Mouse (Mus musculus) midbrain, embryonic 16.5 days (tissue): ENCODE data around the gene Tln2. TPM values are rescaled to one million over a fixed set of nuclear protein-coding genes. Genes with fewer than 3 reads are reported as not detected.

Source experiments
- ATAC-seq: fragments of 200-750 bp; cut with Nextera tagmentation; 2 replicates; pipeline ENCODE4 v1.8.0; 2017; ENCODE audit warnings: moderate TSS enrichment
- H3K27ac ChIP-seq: fragments of 300-500 bp; sonication (generic); 2 replicates; pipeline ENCODE4 v1.5.1; 2014; ENCODE audit warnings: mild to moderate bottlenecking, low read length, mixed read lengths
- H3K27me3 ChIP-seq: fragments of 300-500 bp; sonication (generic); 2 replicates; pipeline ENCODE4 v1.6.1; 2014; ENCODE audit warnings: low read depth, low read length, mixed read lengths; ENCODE audit not compliant: control insufficient read depth, insufficient read depth
- H3K36me3 ChIP-seq: fragments of 300-500 bp; sonication (generic); 2 replicates; pipeline ENCODE4 v1.6.1; 2014; ENCODE audit warnings: mild to moderate bottlenecking, low read length, moderate library complexity, mixed read lengths; ENCODE audit not compliant: control insufficient read depth, insufficient read depth
- H3K4me1 ChIP-seq: fragments of 300-500 bp; sonication (generic); 2 replicates; pipeline ENCODE4 v1.6.1; 2014; ENCODE audit warnings: mild to moderate bottlenecking, low read length, mixed read lengths; ENCODE audit not compliant: control insufficient read depth, insufficient read depth
- H3K4me2 ChIP-seq: fragments of 300-500 bp; sonication (generic); 2 replicates; pipeline ENCODE4 v1.6.1; 2014; ENCODE audit warnings: mild to moderate bottlenecking, low read length, mixed read lengths
- H3K4me3 ChIP-seq: fragments of 300-500 bp; sonication (generic); 2 replicates; pipeline ENCODE4 v1.5.1; 2014; ENCODE audit warnings: low read depth, mild to moderate bottlenecking, low read length, moderate library complexity, mixed read lengths
- H3K9ac ChIP-seq: fragments of 300-500 bp; sonication (generic); 2 replicates; pipeline ENCODE4 v1.6.1; 2014; ENCODE audit warnings: low read depth, low read length, mixed read lengths
- H3K9me3 ChIP-seq: fragments of 300-500 bp; sonication (generic); replicated peaks from 2 replicates; pipeline ENCODE4 v1.6.1; 2014; ENCODE audit warnings: mild to moderate bottlenecking, low read length, mixed read lengths; ENCODE audit not compliant: control insufficient read depth, poor library complexity, severe bottlenecking
- WGBS: fragments of 180-500 bp; shearing (Covaris S2); extraction: QIAGEN DNeasy Blood & Tissue Kit; methylation state at CpG from one replicate; pipeline ENCODE4 v1.1.7; 2014; 5-methylcytosine and 5-hydroxymethylcytosine counted together
- polyA plus RNA-seq: library from polyadenylated mRNA; unstranded; fragments of >200 nt; fragmentation: Nextera tagmentation; extraction: Ambion mirVana; gene quantifications from 2 replicates; pipeline ENCODE4 v1.2.1, GENCODE M21; 2015

The Tln2 gene
- polyA plus RNA-seq, 1 experiment from 2014 or later = 24.8 TPM

DNA sequence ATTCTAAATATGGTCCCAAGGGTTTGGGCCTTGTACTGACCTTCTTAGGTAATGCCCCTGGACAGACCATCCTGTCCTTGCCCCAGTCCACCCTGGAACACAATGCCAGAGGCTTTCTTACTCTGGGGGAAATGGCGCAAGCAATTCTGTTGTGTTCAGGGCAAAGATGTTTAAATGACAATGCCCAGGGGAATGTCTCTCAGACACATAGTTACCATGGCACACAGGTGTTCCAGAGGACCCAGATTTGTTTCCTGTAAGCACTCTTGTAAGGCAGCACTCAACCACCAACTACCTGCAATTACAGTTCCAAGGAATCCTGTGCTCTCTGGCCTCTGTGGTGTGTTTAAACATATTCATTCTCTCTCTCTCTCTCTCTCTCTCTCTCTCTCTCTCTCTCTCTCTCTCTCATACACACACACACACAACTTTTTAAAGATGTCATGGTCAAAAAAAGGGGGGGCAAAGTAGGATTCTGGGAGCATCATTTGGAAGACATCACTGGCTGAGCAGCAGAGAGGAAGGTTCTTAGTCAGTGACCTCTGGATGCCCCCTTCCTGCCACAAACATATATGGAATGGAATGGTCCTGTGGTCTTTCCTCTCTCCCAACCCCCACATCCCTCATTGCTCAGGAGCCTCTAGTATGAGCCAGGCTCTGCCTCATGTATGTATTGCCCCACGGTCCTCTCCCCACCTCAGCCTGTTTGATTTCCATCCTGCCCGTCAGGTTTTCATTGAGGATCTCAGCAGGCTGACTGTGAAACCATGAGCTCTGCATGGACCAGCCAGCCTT is 345.1 kb downstream of the Tln2 start:
- H3K9me3 ChIP-seq = no peaks in the 10 kb centered on the region
- no peak overlapping the region for H3K27ac ChIP-seq
- H3K9ac ChIP-seq = no peak overlapping the region
- no peak overlapping the region for H3K4me2 ChIP-seq
- no peak for ATAC-seq
- no peaks in the 10 kb centered on the region for H3K4me1 ChIP-seq
- H3K36me3 ChIP-seq = no peaks in the 10 kb centered on the region
- no peak overlapping the region for H3K4me3 ChIP-seq
- no peaks in the 10 kb centered on the region for H3K27me3 ChIP-seq
- WGBS = 74% methylated on average over 3 of the region's 3 CpGs

DNA sequence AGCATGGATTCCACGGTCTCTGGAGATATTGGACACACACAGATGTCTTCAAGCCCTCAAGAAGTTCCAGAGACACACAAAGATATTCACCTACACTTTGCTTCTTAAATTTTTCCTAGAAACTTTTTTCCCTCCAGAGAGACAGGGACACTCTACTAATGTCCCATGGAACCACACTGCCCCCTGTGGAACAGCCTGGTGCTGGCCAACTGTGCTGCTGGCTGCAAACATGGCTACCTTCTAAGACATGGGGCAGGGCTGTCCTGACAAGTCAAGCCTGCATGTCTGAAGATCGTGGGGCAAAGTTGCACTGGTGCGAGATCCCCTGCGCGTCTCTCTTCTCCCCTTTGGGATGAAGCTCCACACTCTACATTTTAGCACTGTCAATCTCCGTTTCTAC is 346.2 kb downstream of the Tln2 start:
- Histone ChIP-seq H3K36me3 (no peaks in the 10 kb centered on the region), H3K27me3 (no peaks in the 10 kb centered on the region), H3K4me2 (no peak overlapping the region), H3K9ac (no peak overlapping the region), H3K4me3 (no peak overlapping the region), H3K27ac (no peak overlapping the region), H3K9me3 (no peaks in the 10 kb centered on the region), H3K4me1 (no peaks in the 10 kb centered on the region)
- 66% methylated on average over 6 of the region's 6 CpGs for WGBS
- no peak for ATAC-seq

DNA sequence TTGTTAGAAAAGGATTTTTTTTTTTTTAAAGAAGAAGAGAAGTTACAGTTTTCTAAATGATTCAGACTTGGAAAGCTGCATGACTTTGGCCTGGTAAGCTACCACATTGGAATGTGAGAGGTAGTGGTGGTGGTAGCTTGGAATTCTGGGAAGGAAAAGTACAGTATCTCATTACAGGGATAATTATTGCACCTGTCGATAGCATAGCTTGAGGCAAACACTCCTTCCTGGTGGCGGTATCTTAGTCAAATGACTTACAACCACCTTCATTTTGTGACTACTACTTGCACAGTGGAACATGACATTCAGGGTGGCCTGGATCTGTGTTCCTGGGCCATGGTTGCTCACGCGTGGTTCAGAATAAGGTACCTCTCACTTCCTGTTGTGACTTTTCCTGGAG is 348.3 kb downstream of the Tln2 start:
- H3K4me1 ChIP-seq = no peaks in the 10 kb centered on the region
- no peaks in the 10 kb centered on the region for H3K36me3 ChIP-seq
- WGBS = 98% methylated on average over 4 of the region's 4 CpGs
- no peak overlapping the region for H3K27ac ChIP-seq
- no peaks in the 10 kb centered on the region for H3K9me3 ChIP-seq
- H3K4me2 ChIP-seq = no peak overlapping the region
- no peak for ATAC-seq
- H3K4me3 ChIP-seq = no peak overlapping the region
- H3K27me3 ChIP-seq = no peaks in the 10 kb centered on the region
- no peak overlapping the region for H3K9ac ChIP-seq

DNA sequence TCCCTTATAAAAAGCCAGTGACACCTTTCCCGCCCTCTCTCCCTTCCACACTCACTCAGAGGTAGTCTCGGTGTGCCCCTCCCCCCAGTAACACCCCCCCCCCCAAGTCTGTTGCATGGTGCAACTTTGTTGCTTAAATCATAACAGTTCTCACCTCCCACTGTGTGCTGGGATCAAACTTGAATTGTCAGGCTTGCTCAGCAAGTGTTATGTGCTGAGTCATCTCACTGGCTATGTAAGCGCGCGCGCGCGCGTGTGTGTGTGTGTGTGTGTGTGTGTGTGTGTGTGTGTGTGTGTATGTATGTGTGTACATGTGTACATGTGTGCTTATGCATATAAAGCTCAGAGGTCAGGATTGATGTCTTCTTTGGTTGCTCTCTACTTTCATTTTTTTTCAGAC is 350.1 kb downstream of the Tln2 start:
- no peak for ATAC-seq
- Histone ChIP-seq H3K9ac (no peak overlapping the region), H3K36me3 (no peaks in the 10 kb centered on the region), H3K4me2 (no peak overlapping the region), H3K27ac (no peak overlapping the region), H3K27me3 (no peaks in the 10 kb centered on the region), H3K9me3 (no peaks in the 10 kb centered on the region), H3K4me1 (no peaks in the 10 kb centered on the region), H3K4me3 (no peak overlapping the region)
- WGBS = 99% methylated on average over 9 of the region's 9 CpGs

DNA sequence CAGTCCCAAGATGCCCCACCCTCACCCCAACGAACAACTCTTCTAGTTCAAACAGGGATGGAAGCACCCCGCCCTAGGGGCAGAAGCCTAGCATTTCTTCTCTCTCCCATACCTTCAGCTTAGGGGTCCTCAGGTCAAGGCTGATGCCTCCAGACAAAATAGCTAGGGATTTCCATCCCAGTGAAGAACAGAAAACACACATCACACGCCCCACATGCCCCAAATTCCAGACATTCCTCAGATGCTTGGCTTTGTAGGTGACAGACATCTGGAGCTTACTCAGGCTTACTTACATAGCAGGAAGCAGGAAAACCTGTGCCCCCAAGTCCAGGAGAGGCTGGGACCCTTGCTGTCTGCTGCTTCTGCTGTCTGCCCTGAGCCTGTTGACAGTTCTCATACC is 351.1 kb downstream of the Tln2 start:
- H3K4me2 ChIP-seq = no peak overlapping the region
- WGBS = 29% methylated on average over 3 of the region's 3 CpGs
- H3K27ac ChIP-seq = no peak overlapping the region
- ATAC-seq = no peak
- H3K36me3 ChIP-seq = no peaks in the 10 kb centered on the region
- H3K9me3 ChIP-seq = no peaks in the 10 kb centered on the region
- no peak overlapping the region for H3K9ac ChIP-seq
- no peak overlapping the region for H3K4me3 ChIP-seq
- no peaks in the 10 kb centered on the region for H3K4me1 ChIP-seq
- H3K27me3 ChIP-seq = no peaks in the 10 kb centered on the region

DNA sequence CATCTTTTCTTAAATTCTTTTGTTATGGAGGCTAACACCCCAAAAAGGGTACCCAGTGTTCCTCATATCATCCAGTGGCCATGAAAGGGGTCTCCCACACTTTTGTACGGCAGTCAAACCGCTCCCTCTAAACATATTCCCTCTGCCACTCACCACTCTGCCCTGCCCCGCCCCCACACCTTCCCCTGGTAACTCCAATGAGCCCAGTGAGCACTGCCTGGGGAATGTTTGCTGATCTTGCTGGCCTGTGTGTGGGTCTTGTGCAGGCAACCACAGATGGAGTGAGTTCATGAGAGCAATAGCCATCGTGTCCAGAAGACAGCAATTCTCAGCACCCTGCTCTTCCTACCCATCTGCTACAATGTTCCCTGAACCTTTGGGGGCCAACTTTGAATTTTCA is 354.3 kb downstream of the Tln2 start:
- WGBS = 74% methylated on average over 4 of the region's 4 CpGs
- Histone ChIP-seq H3K9me3 (no peaks in the 10 kb centered on the region), H3K36me3 (no peaks in the 10 kb centered on the region), H3K27me3 (no peaks in the 10 kb centered on the region), H3K4me1 (no peaks in the 10 kb centered on the region), H3K9ac (no peak overlapping the region), H3K4me3 (no peak overlapping the region), H3K27ac (no peak overlapping the region), H3K4me2 (no peak overlapping the region)
- ATAC-seq = no peak

DNA sequence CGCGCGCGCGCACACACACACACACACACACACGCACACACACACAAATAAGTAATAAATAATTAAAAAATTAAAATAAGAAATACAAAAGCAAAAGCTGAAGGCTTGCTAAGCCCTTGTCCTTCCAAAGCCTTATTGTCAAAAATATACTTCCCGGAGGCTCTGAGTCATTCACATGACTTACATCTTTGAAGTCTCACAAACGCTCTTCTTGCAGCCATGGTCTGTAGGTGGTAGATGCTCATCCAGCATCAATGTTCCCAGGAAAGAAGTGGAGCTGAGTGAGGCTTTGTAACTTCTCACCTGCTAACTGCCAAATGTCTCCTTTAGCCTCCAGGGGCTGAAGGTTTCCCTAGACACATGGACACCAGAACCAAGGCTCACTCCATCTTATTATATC is 362.9 kb downstream of the Tln2 start:
- Histone ChIP-seq H3K27me3 (no peaks in the 10 kb centered on the region), H3K36me3 (no peaks in the 10 kb centered on the region), H3K9me3 (no peaks in the 10 kb centered on the region), H3K4me2 (no peak overlapping the region), H3K4me3 (no peak overlapping the region), H3K9ac (no peak overlapping the region), H3K27ac (no peak overlapping the region), H3K4me1 (no peaks in the 10 kb centered on the region)
- 93% methylated on average over 8 of the region's 8 CpGs for WGBS
- no peak for ATAC-seq

DNA sequence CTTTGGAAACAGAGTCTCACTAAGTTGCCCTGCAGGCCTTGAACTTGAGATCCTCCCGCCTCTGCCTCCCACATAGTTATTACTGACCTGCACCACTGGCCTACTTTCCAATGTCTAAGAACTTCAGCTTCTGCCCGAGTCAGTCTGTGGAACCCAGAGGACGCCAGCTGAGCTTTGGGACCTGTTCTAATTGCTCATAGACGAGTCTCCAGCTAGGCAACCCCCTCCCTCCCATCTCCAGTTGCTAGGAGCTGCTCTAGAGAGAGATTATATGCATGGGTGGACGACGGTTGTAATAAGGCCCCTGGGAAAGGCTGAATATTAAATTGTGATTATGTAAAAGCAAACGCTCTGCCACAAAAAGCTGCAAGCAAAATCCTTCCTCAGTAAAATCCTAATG is 364.2 kb downstream of the Tln2 start:
- H3K9me3 ChIP-seq = no peaks in the 10 kb centered on the region
- WGBS = 19% methylated on average over 7 of the region's 7 CpGs
- no peak for ATAC-seq

DNA sequence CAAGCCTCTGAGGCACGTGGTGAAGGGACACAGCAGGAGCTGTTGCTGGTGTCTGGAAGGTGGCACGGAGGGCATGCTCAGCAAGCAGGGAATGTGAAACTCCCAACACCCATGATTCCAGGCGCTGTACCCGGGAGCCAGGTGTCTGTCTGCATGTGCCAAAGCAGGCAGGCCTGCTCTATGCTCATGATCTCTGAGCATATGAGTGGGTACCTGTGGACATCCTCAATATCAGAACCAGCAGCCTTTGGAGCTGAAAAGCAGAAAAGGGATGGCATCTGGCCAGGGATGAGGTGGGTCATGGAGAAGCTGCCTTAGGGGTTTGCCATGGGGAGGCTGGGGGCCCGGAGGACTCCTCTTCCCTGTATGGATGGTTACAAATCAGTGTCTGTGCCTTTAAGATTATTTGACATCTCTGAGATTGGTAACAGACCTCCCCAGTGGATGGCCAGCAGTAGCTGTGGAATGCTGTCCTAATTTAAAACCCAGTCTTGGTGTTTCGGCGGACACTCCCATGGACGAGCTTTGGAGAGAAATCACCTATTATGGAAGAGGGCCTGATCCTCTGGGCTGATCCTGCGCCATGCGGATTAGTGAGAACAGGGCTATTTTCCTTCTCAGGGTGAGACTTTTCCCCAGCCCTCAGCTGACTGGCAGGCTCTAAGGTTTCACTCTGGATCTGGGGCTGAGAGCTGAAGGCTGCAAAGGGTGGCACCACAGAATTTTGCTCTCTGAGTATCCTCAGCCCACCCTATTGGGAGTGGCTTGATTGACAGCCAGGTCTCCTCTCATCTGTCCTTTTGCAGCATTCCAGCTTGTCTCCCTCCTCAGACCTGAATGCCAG is 367.8 kb downstream of the Tln2 start:
- ATAC-seq = no peak
- no peak overlapping the region for H3K4me2 ChIP-seq
- no peaks in the 10 kb centered on the region for H3K9me3 ChIP-seq
- no peak overlapping the region for H3K4me3 ChIP-seq
- no peak overlapping the region for H3K9ac ChIP-seq
- H3K27me3 ChIP-seq = no peaks in the 10 kb centered on the region
- H3K36me3 ChIP-seq = no peaks in the 10 kb centered on the region
- no peak overlapping the region for H3K27ac ChIP-seq
- H3K4me1 ChIP-seq = no peaks in the 10 kb centered on the region
- WGBS = 50% methylated on average over 10 of the region's 10 CpGs

More for the DNA sequence above, 364.2 kb downstream of the Tln2 start:
- Histone ChIP-seq H3K4me2 (no peak overlapping the region), H3K9ac (no peak overlapping the region), H3K4me1 (no peaks in the 10 kb centered on the region), H3K4me3 (no peak overlapping the region), H3K27ac (no peak overlapping the region), H3K36me3 (no peaks in the 10 kb centered on the region), H3K27me3 (no peaks in the 10 kb centered on the region)
